Mouse (Mus musculus) embryonic facial prominence, embryonic 14.5 days (tissue): ENCODE data around the gene Relt. TPM values are rescaled to one million over a fixed set of nuclear protein-coding genes. Genes with fewer than 3 reads are reported as not detected.

ENCODE experiments used
- ATAC-seq: fragments of 200-750 bp; cut with Nextera tagmentation; 2 replicates; pipeline ENCODE4 v1.8.0; 2017; ENCODE audit warnings: low read depth, moderate number of reproducible peaks, moderate TSS enrichment
- DNase-seq: peaks from one replicate; pipeline ENCODE4 v3.0.0-alpha.2; 2015; ENCODE audit warnings: low spot score
- H3K27ac ChIP-seq: fragments of 300-500 bp; sonication (generic); replicated peaks from 2 replicates; pipeline ENCODE4 v1.5.1; 2014; ENCODE audit warnings: low read depth, mild to moderate bottlenecking, low read length, moderate library complexity
- H3K27me3 ChIP-seq: fragments of 300-500 bp; sonication (generic); replicated peaks from 2 replicates; pipeline ENCODE4 v1.6.1; 2014; ENCODE audit warnings: low read length; ENCODE audit not compliant: control insufficient read depth, insufficient read depth
- H3K36me3 ChIP-seq: fragments of 300-500 bp; sonication (generic); 2 replicates; pipeline ENCODE4 v1.6.1; 2014; ENCODE audit warnings: low read length, mixed read lengths; ENCODE audit not compliant: control insufficient read depth, insufficient read depth
- H3K4me1 ChIP-seq: fragments of 300-500 bp; sonication (generic); 2 replicates; pipeline ENCODE4 v1.6.1; 2014; ENCODE audit warnings: antibody characterized with exemption, low read length; ENCODE audit not compliant: control insufficient read depth, insufficient read depth
- H3K4me2 ChIP-seq: fragments of 300-500 bp; sonication (generic); 2 replicates; pipeline ENCODE4 v1.6.1; 2014; ENCODE audit warnings: low read depth, mild to moderate bottlenecking, low read length, moderate library complexity, mixed read lengths
- H3K4me3 ChIP-seq: fragments of 300-500 bp; sonication (generic); 2 replicates; pipeline ENCODE4 v1.5.1; 2014; ENCODE audit warnings: low read depth, mild to moderate bottlenecking, low read length
- H3K9ac ChIP-seq: fragments of 300-500 bp; sonication (generic); 2 replicates; pipeline ENCODE4 v1.6.1; 2014; ENCODE audit warnings: low read depth, mild to moderate bottlenecking, low read length, moderate library complexity, mixed read lengths
- H3K9me3 ChIP-seq: fragments of 300-500 bp; sonication (generic); 2 replicates; pipeline ENCODE4 v1.6.1; 2016; ENCODE audit warnings: low read length; ENCODE audit not compliant: control insufficient read depth
- WGBS: fragments of 180-500 bp; shearing (Covaris S2); extraction: QIAGEN DNeasy Blood & Tissue Kit; methylation state at CpG from one replicate; pipeline ENCODE4 v1.1.7; 2014; 5-methylcytosine and 5-hydroxymethylcytosine counted together
- polyA plus RNA-seq: library from polyadenylated mRNA; unstranded; fragments of >200 nt; fragmentation: Nextera tagmentation; extraction: Ambion mirVana; gene quantifications from 2 replicates; pipeline ENCODE4 v1.2.1, GENCODE M21; 2014

Gene Relt
- polyA plus RNA-seq, 1 experiment from 2014 or later = 4.6 TPM

- WGBS = 81% methylated on average over 6 of the region's 6 CpGs
- Histone ChIP-seq H3K9me3 (no peaks in the 10 kb centered on the region), H3K27ac (no peak overlapping the region), H3K4me3 (no peak overlapping the region), H3K27me3 (no peaks in the 10 kb centered on the region), H3K4me1 (no peaks in the 10 kb centered on the region), H3K36me3 (peaks cover 30% of the 10 kb centered on the region), H3K9ac (no peak overlapping the region), H3K4me2 (no peak overlapping the region)
- ATAC-seq (no peak), DNase-seq (no peak)
Measured at GRCm38 (mm10) chr7:100839632-100840402, 23.4 kb downstream of the Relt start.

GRCm38 (mm10) chr7:100837701-100838100 lies 25.5 kb downstream of the Relt start:
- DNase-seq = no peak
- no peak overlapping the region for H3K4me3 ChIP-seq
- no peak overlapping the region for H3K9ac ChIP-seq
- 52% methylated on average over 1 of the region's 1 CpGs for WGBS
- no peaks in the 10 kb centered on the region for H3K9me3 ChIP-seq
- H3K4me2 ChIP-seq = no peak overlapping the region
- no peak for ATAC-seq
- no peaks in the 10 kb centered on the region for H3K27me3 ChIP-seq
- H3K4me1 ChIP-seq = no peaks in the 10 kb centered on the region
- H3K27ac ChIP-seq = no peak overlapping the region
- H3K36me3 ChIP-seq = peaks cover 45% of the 10 kb centered on the region

- ATAC-seq (no peak), DNase-seq (no peak)
- Histone ChIP-seq H3K9me3 (no peaks in the 10 kb centered on the region), H3K36me3 (peaks cover 45% of the 10 kb centered on the region), H3K27me3 (no peaks in the 10 kb centered on the region), H3K4me1 (no peaks in the 10 kb centered on the region), H3K27ac (no peak overlapping the region), H3K9ac (no peak overlapping the region), H3K4me2 (no peak overlapping the region), H3K4me3 (no peak overlapping the region)
- 82% methylated on average over 10 of the region's 10 CpGs for WGBS
Measured at GRCm38 (mm10) chr7:100836657-100837056, 26.6 kb downstream of the Relt start.

- WGBS = 91% methylated on average over 6 of the region's 6 CpGs
Measured at GRCm38 (mm10) chr7:100835711-100836110, 27.5 kb downstream of the Relt start.

GRCm38 (mm10) chr7:100835168-100835567 lies 28.1 kb downstream of the Relt start:
- H3K27me3 ChIP-seq = no peaks in the 10 kb centered on the region
- no peak overlapping the region for H3K27ac ChIP-seq
- H3K4me2 ChIP-seq = no peak overlapping the region
- no peak overlapping the region for H3K4me3 ChIP-seq
- 90% methylated on average over 7 of the region's 7 CpGs for WGBS
- no peaks in the 10 kb centered on the region for H3K9me3 ChIP-seq
- no peak overlapping the region for H3K9ac ChIP-seq
- ATAC-seq (no peak), DNase-seq (no peak)
- peaks cover 45% of the 10 kb centered on the region for H3K36me3 ChIP-seq
- H3K4me1 ChIP-seq = no peaks in the 10 kb centered on the region

More at GRCm38 (mm10) chr7:100835711-100836110, 27.5 kb downstream of the Relt start:
- ATAC-seq = no peak
- DNase-seq = no peak
- Histone ChIP-seq H3K9me3 (no peaks in the 10 kb centered on the region), H3K4me1 (no peaks in the 10 kb centered on the region), H3K9ac (no peak overlapping the region), H3K4me3 (no peak overlapping the region), H3K36me3 (peaks cover 45% of the 10 kb centered on the region), H3K27me3 (no peaks in the 10 kb centered on the region), H3K4me2 (no peak overlapping the region), H3K27ac (no peak overlapping the region)

GRCm38 (mm10) chr7:100833859-100834258 lies 29.4 kb downstream of the Relt start:
- H3K4me1 ChIP-seq = no peaks in the 10 kb centered on the region
- no peak overlapping the region for H3K4me2 ChIP-seq
- H3K27me3 ChIP-seq = no peaks in the 10 kb centered on the region
- no peak overlapping the region for H3K9ac ChIP-seq
- no peak overlapping the region for H3K27ac ChIP-seq
- DNase-seq = no peak
- no peaks in the 10 kb centered on the region for H3K9me3 ChIP-seq
- WGBS = 92% methylated on average over 1 of the region's 1 CpGs
- H3K4me3 ChIP-seq = no peak overlapping the region
- no peak for ATAC-seq
- H3K36me3 ChIP-seq = peaks cover 45% of the 10 kb centered on the region

- H3K27ac ChIP-seq = no peak overlapping the region
- H3K9ac ChIP-seq = no peak overlapping the region
- H3K9me3 ChIP-seq = no peaks in the 10 kb centered on the region
- no peaks in the 10 kb centered on the region for H3K27me3 ChIP-seq
- 94% methylated on average over 2 of the region's 2 CpGs for WGBS
- no peak overlapping the region for H3K4me2 ChIP-seq
- no peak for DNase-seq
- H3K36me3 ChIP-seq = peaks cover 24% of the 10 kb centered on the region; the same call in 1 of the 2 replicates
- no peak for ATAC-seq
- no peaks in the 10 kb centered on the region for H3K4me1 ChIP-seq
- no peak overlapping the region for H3K4me3 ChIP-seq
Measured at GRCm38 (mm10) chr7:100828549-100828948, 34.7 kb downstream of the Relt start.

GRCm38 (mm10) chr7:100824661-100825060 lies 38.6 kb downstream of the Relt start:
- DNase-seq = no peak
- ATAC-seq = no peak
- Histone ChIP-seq H3K36me3 (peaks cover 19% of the 10 kb centered on the region; the same call in 1 of the 2 replicates), H3K9me3 (no peaks in the 10 kb centered on the region), H3K4me1 (no peaks in the 10 kb centered on the region), H3K4me2 (no peak overlapping the region), H3K27ac (no peak overlapping the region), H3K9ac (no peak overlapping the region), H3K4me3 (no peak overlapping the region), H3K27me3 (no peaks in the 10 kb centered on the region)
- 84% methylated on average over 3 of the region's 3 CpGs for WGBS
